Mouse (Mus musculus): ENCODE measurements around the gene Pde4d. TPM values are rescaled to one million over a fixed set of nuclear protein-coding genes. Genes with fewer than 3 reads are reported as not detected.
A peak's percentile ranks its signal among the peaks of the same experiment; 100 is the strongest.

Pde4d gene
- polyA plus RNA-seq, 1 experiment, result 15.1 TPM

- H3K79me2 ChIP-seq (ENCODE audit: control insufficient read depth, insufficient read depth), result no peaks in the 10 kb centered on the region
- H3ac ChIP-seq (ENCODE audit: control insufficient read depth, insufficient read length, low read depth), result no peak overlapping the region
- TF ChIP-seq MYOG (IDR thresholded peaks at IDR 0.05; ENCODE audit: control insufficient read depth, extremely low read depth, insufficient read length) (no peak), FOSL1 (IDR thresholded peaks at IDR 0.05; ENCODE audit: insufficient read depth, low read length, poor library complexity, severe bottlenecking) (no peak), MAX (IDR thresholded peaks at IDR 0.05) (no peak), USF1 (IDR thresholded peaks at IDR 0.05; ENCODE audit: low read depth) (no peak), CEBPB (IDR thresholded peaks at IDR 0.05; ENCODE audit: low read depth) (no peak), MYOD1 (IDR thresholded peaks at IDR 0.05; ENCODE audit: control insufficient read depth, insufficient read length, low read depth) (no peak), CTCF (IDR thresholded peaks at IDR 0.05; ENCODE audit: control insufficient read depth, insufficient read depth, insufficient read length) (no peak)
- no peaks in the 10 kb centered on the region for H3K36me3 ChIP-seq (ENCODE audit: control insufficient read depth, insufficient read depth)
- H3K27me3 ChIP-seq (ENCODE audit: control insufficient read depth, insufficient read depth, insufficient read length), result no peaks in the 10 kb centered on the region
- no peaks in the 10 kb centered on the region for H3K79me3 ChIP-seq (ENCODE audit: low read depth)
- H3K4me3 ChIP-seq (ENCODE audit: insufficient read depth, poor library complexity, severe bottlenecking), result no peak overlapping the region
These were observed 307.7 kb downstream of the Pde4d start for GRCm38 (mm10) chr13:108757477-108757876.

GRCm38 (mm10) chr13:108758331-108758730, 308.6 kb downstream of the Pde4d start:
- Histone ChIP-seq H3K4me3 (ENCODE audit: insufficient read depth, poor library complexity, severe bottlenecking) (no peak overlapping the region), H3K79me3 (ENCODE audit: low read depth) (no peaks in the 10 kb centered on the region), H3ac (ENCODE audit: control insufficient read depth, insufficient read length, low read depth) (no peak overlapping the region), H3K36me3 (ENCODE audit: control insufficient read depth, insufficient read depth) (no peaks in the 10 kb centered on the region), H3K79me2 (ENCODE audit: control insufficient read depth, insufficient read depth) (no peaks in the 10 kb centered on the region), H3K27me3 (ENCODE audit: control insufficient read depth, insufficient read depth, insufficient read length) (no peaks in the 10 kb centered on the region)
- peak; percentile 72 for TF ChIP-seq MYOD1 (IDR thresholded peaks at IDR 0.05; ENCODE audit: control insufficient read depth, insufficient read length, low read depth)
- TF ChIP-seq MYOG (IDR thresholded peaks at IDR 0.05; ENCODE audit: control insufficient read depth, extremely low read depth, insufficient read length), result no peak

- TF ChIP-seq MYOD1 (IDR thresholded peaks at IDR 0.05; ENCODE audit: control insufficient read depth, insufficient read length, low read depth) (no peak), CEBPB (IDR thresholded peaks at IDR 0.05; ENCODE audit: low read depth) (no peak), CTCF (IDR thresholded peaks at IDR 0.05; ENCODE audit: control insufficient read depth, insufficient read depth, insufficient read length) (no peak), FOSL1 (IDR thresholded peaks at IDR 0.05; ENCODE audit: insufficient read depth, low read length, poor library complexity, severe bottlenecking) (no peak), MYOG (IDR thresholded peaks at IDR 0.05; ENCODE audit: control insufficient read depth, extremely low read depth, insufficient read length) (no peak), MAX (IDR thresholded peaks at IDR 0.05) (no peak), USF1 (IDR thresholded peaks at IDR 0.05; ENCODE audit: low read depth) (no peak)
These were observed 309.4 kb downstream of the Pde4d start for GRCm38 (mm10) chr13:108759140-108759539.

GRCm38 (mm10) chr13:108763295-108763694, 313.5 kb downstream of the Pde4d start:
- H3K27me3 ChIP-seq (ENCODE audit: control insufficient read depth, insufficient read depth, insufficient read length), result no peaks in the 10 kb centered on the region
- H3K79me3 ChIP-seq (ENCODE audit: low read depth), result no peaks in the 10 kb centered on the region
- H3K79me2 ChIP-seq (ENCODE audit: control insufficient read depth, insufficient read depth), result no peaks in the 10 kb centered on the region
- no peaks in the 10 kb centered on the region for H3K36me3 ChIP-seq (ENCODE audit: control insufficient read depth, insufficient read depth)
- TF ChIP-seq MYOD1 (IDR thresholded peaks at IDR 0.05; ENCODE audit: control insufficient read depth, insufficient read length, low read depth) (no peak), MYOG (IDR thresholded peaks at IDR 0.05; ENCODE audit: control insufficient read depth, extremely low read depth, insufficient read length) (no peak), CEBPB (IDR thresholded peaks at IDR 0.05; ENCODE audit: low read depth) (no peak), USF1 (IDR thresholded peaks at IDR 0.05; ENCODE audit: low read depth) (no peak), MAX (IDR thresholded peaks at IDR 0.05) (no peak), FOSL1 (IDR thresholded peaks at IDR 0.05; ENCODE audit: insufficient read depth, low read length, poor library complexity, severe bottlenecking) (no peak), CTCF (IDR thresholded peaks at IDR 0.05; ENCODE audit: control insufficient read depth, insufficient read depth, insufficient read length) (no peak)
- no peak overlapping the region for H3ac ChIP-seq (ENCODE audit: control insufficient read depth, insufficient read length, low read depth)
- no peak overlapping the region for H3K4me3 ChIP-seq (ENCODE audit: insufficient read depth, poor library complexity, severe bottlenecking)

More at GRCm38 (mm10) chr13:108759140-108759539, 309.4 kb downstream of the Pde4d start:
- Histone ChIP-seq H3ac (ENCODE audit: control insufficient read depth, insufficient read length, low read depth) (no peak overlapping the region), H3K36me3 (ENCODE audit: control insufficient read depth, insufficient read depth) (no peaks in the 10 kb centered on the region), H3K27me3 (ENCODE audit: control insufficient read depth, insufficient read depth, insufficient read length) (no peaks in the 10 kb centered on the region), H3K79me2 (ENCODE audit: control insufficient read depth, insufficient read depth) (no peaks in the 10 kb centered on the region), H3K4me3 (ENCODE audit: insufficient read depth, poor library complexity, severe bottlenecking) (no peak overlapping the region), H3K79me3 (ENCODE audit: low read depth) (no peaks in the 10 kb centered on the region)

GRCm38 (mm10) chr13:108766020-108766727, 316.4 kb downstream of the Pde4d start:
- TF ChIP-seq CEBPB (IDR thresholded peaks at IDR 0.05; ENCODE audit: low read depth) (no peak), MYOG (IDR thresholded peaks at IDR 0.05; ENCODE audit: control insufficient read depth, extremely low read depth, insufficient read length) (no peak), MAX (IDR thresholded peaks at IDR 0.05) (no peak), FOSL1 (IDR thresholded peaks at IDR 0.05; ENCODE audit: insufficient read depth, low read length, poor library complexity, severe bottlenecking) (no peak), CTCF (IDR thresholded peaks at IDR 0.05; ENCODE audit: control insufficient read depth, insufficient read depth, insufficient read length) (no peak), MYOD1 (IDR thresholded peaks at IDR 0.05; ENCODE audit: control insufficient read depth, insufficient read length, low read depth) (no peak), USF1 (IDR thresholded peaks at IDR 0.05; ENCODE audit: low read depth) (no peak)
- Histone ChIP-seq H3K4me3 (ENCODE audit: insufficient read depth, poor library complexity, severe bottlenecking) (no peak overlapping the region), H3K79me3 (ENCODE audit: low read depth) (no peaks in the 10 kb centered on the region), H3K27me3 (ENCODE audit: control insufficient read depth, insufficient read depth, insufficient read length) (no peaks in the 10 kb centered on the region), H3K36me3 (ENCODE audit: control insufficient read depth, insufficient read depth) (no peaks in the 10 kb centered on the region), H3K79me2 (ENCODE audit: control insufficient read depth, insufficient read depth) (no peaks in the 10 kb centered on the region), H3ac (ENCODE audit: control insufficient read depth, insufficient read length, low read depth) (no peak overlapping the region)
